20 mouse cellular contexts compared by ENCODE assay signal in genomic region chr7:101823758-101824630, GRCm38 (mm10). TPM values are rescaled to one million over a fixed set of nuclear protein-coding genes. Genes with fewer than 3 reads are reported as not detected.
A peak's percentile ranks its signal among the peaks of the same experiment; 100 is the strongest.
DNase-seq lines count a peak whose midpoint lies in the region; ATAC-seq and TF ChIP-seq lines count a peak whose summit lies in the region.
"Had no signal": no experiment of that assay in that cellular context is flagged by ENCODE, and none has a peak within 500 bp of the region (broad histone marks: within the 10 kb centered on the region; RNA-seq: fewer than 3 reads in every experiment).

No protein-coding gene starts in this region.

- ATAC-seq in kidney, embryonic 16.5 days (ENCODE audit: low FRiP score, low TSS enrichment): no peak
- no peak for ATAC-seq in megakaryocyte-erythroid progenitor cell, adult 5-6 weeks (replicated peaks; ENCODE audit: low FRiP score, low TSS enrichment, poor library complexity, severe bottlenecking)
- ATAC-seq: forebrain, postnatal 0 days had no signal

- DNase-seq in cerebellum, postnatal 10 days: peak; percentile 53 to 65
- DNase-seq in cerebellum, adult 11-12 months: no peak
- peak; percentile 79 for DNase-seq in kidney, adult 11 months
- peak; percentile 61 for DNase-seq in kidney, postnatal 14 days
- no peak for DNase-seq in left cerebral cortex, adult 11 months (ENCODE audit: low spot score)
- DNase-seq: cerebellum, postnatal 25 days; forebrain, postnatal 0 days; gastrocnemius, postnatal 25 days; layer of hippocampus, postnatal 36 days; right cerebral cortex, adult 18-20 months had no signal

- H3K4me3 ChIP-seq in kidney, embryonic 16.5 days (ENCODE audit: low read length): no peak overlapping the region
- H3K4me3 ChIP-seq in E14TG2a.4 (replicated peaks; ENCODE audit: low read length): peak overlapping the region; percentile 78
- H3K4me3 ChIP-seq: embryonic facial prominence, embryonic 13.5 days; midbrain, embryonic 12.5 days; neural tube, embryonic 13.5 days had no signal

- peaks cover 58% of the 10 kb centered on the region for H3K36me3 ChIP-seq in kidney, embryonic 16.5 days (ENCODE audit: insufficient read depth, low read length)
- peaks cover 56% of the 10 kb centered on the region for H3K36me3 ChIP-seq in E14TG2a.4 (ENCODE audit: insufficient read depth, low read length)

- no peak overlapping the region for H3K27ac ChIP-seq in kidney, embryonic 16.5 days (ENCODE audit: low read length)
- H3K27ac ChIP-seq: embryonic facial prominence, embryonic 13.5 days; midbrain, embryonic 12.5 days; neural tube, embryonic 13.5 days had no signal

- WGBS in kidney, embryonic 16.5 days: 74% methylated on average over 18 of the region's 18 CpGs

- H3K4me1 ChIP-seq in kidney, embryonic 16.5 days (ENCODE audit: insufficient read depth, low read length): peaks cover 24% of the 10 kb centered on the region
- peaks cover 46% of the 10 kb centered on the region for H3K4me1 ChIP-seq in E14TG2a.4 (replicated peaks; ENCODE audit: low read depth, low read length)

- peaks cover 34% of the 10 kb centered on the region for H3K27me3 ChIP-seq in kidney, embryonic 16.5 days (ENCODE audit: insufficient read depth, low read length)
- H3K27me3 ChIP-seq in E14TG2a.4 (ENCODE audit: insufficient read depth, low read length): peaks cover 30% of the 10 kb centered on the region

- H3K9ac ChIP-seq in kidney, embryonic 16.5 days (replicated peaks; ENCODE audit: low read length): no peak overlapping the region
- H3K9ac ChIP-seq: embryonic facial prominence, embryonic 13.5 days; forebrain, postnatal 0 days; midbrain, embryonic 12.5 days; neural tube, embryonic 13.5 days had no signal

- no peak for TF ChIP-seq CTCF in E14TG2a.4 (conservative IDR thresholded peaks at IDR 0.05; ENCODE audit: low read length)

- H3K9me3 ChIP-seq in kidney, embryonic 16.5 days (ENCODE audit: low read length): no peaks in the 10 kb centered on the region
- no peaks in the 10 kb centered on the region for H3K9me3 ChIP-seq in E14TG2a.4 (ENCODE audit: low read length)
- H3K9me3 ChIP-seq: embryonic facial prominence, embryonic 13.5 days; midbrain, embryonic 12.5 days; neural tube, embryonic 13.5 days had no signal

- H3K4me2 ChIP-seq in kidney, embryonic 16.5 days (replicated peaks; ENCODE audit: low read depth, low read length): no peak overlapping the region
- H3K4me2 ChIP-seq: embryonic facial prominence, embryonic 13.5 days; midbrain, embryonic 12.5 days had no signal

RNA-seq across cellular contexts. Expression of gene Phox2a, which starts 5.9 kb away (rescaled TPM):
- polyA plus RNA-seq in kidney, embryonic 16.5 days (2015; fragmentation: Nextera tagmentation; extraction: Ambion mirVana): 0.19 and 0.75 TPM in 2 replicates
- not detected in 2 replicates for total RNA-seq in megakaryocyte-erythroid progenitor cell, adult 5-6 weeks (2014; fragmentation: Nextera tagmentation)
- not detected in 2 replicates for total RNA-seq in megakaryocyte-erythroid progenitor cell, adult 5-6 weeks (2017)
- total RNA-seq: forebrain, postnatal 0 days; gastrocnemius, postnatal 25 days; hematopoietic stem cell, adult 5-6 weeks; layer of hippocampus, postnatal 36 days; MEL had no signal
- polyA plus RNA-seq: embryonic facial prominence, embryonic 13.5 days; forebrain, postnatal 0 days; lung, postnatal 0 days; thymus, postnatal 0 days had no signal

RNA-seq across cellular contexts. Expression of gene Inppl1, which starts 14.0 kb away (rescaled TPM):
- polyA plus RNA-seq in kidney, embryonic 16.5 days (2015; fragmentation: Nextera tagmentation; extraction: Ambion mirVana): 44.2 and 55.6 TPM in 2 replicates
- total RNA-seq in megakaryocyte-erythroid progenitor cell, adult 5-6 weeks (2014; fragmentation: Nextera tagmentation): 2.1 and 4.6 TPM in 2 replicates
- total RNA-seq in megakaryocyte-erythroid progenitor cell, adult 5-6 weeks (2017): 3.5 and 10.2 TPM in 2 replicates

RNA-seq across cellular contexts. Expression of gene Folr2, which starts 33.0 kb away (rescaled TPM):
- polyA plus RNA-seq in kidney, embryonic 16.5 days (2015; fragmentation: Nextera tagmentation; extraction: Ambion mirVana): 1.3 and 1.9 TPM in 2 replicates
- total RNA-seq in megakaryocyte-erythroid progenitor cell, adult 5-6 weeks (2014; fragmentation: Nextera tagmentation): not detected in 2 replicates
- not detected in 2 replicates for total RNA-seq in megakaryocyte-erythroid progenitor cell, adult 5-6 weeks (2017)
- total RNA-seq: hematopoietic stem cell, adult 5-6 weeks; layer of hippocampus, postnatal 36 days; MEL had no signal

RNA-seq across cellular contexts. Expression of gene Anapc15, which starts 39.5 kb away (rescaled TPM):
- polyA plus RNA-seq in kidney, embryonic 16.5 days (2015; fragmentation: Nextera tagmentation; extraction: Ambion mirVana): 76.3 and 77.8 TPM in 2 replicates
- total RNA-seq in megakaryocyte-erythroid progenitor cell, adult 5-6 weeks (2014; fragmentation: Nextera tagmentation): 131 and 132 TPM in 2 replicates
- 85.3 and 93.1 TPM in 2 replicates for total RNA-seq in megakaryocyte-erythroid progenitor cell, adult 5-6 weeks (2017)

RNA-seq across cellular contexts. Expression of gene Folr1, which starts 46.6 kb away (rescaled TPM):
- polyA plus RNA-seq in kidney, embryonic 16.5 days (2015; fragmentation: Nextera tagmentation; extraction: Ambion mirVana): 82.5 and 98.0 TPM in 2 replicates
- total RNA-seq in megakaryocyte-erythroid progenitor cell, adult 5-6 weeks (2014; fragmentation: Nextera tagmentation): 1.3 TPM in 1 of 2 replicates, not detected in the other
- total RNA-seq in megakaryocyte-erythroid progenitor cell, adult 5-6 weeks (2017): not detected in 2 replicates
- total RNA-seq: hematopoietic stem cell, adult 5-6 weeks had no signal

Comparison
In these comparisons a context has a peak if more than half of its experiments do, and no peak if none do; other contexts are left out.
1. DNase-seq: peak in cerebellum, postnatal 10 days (2 of 2), kidney, adult 11 months (single experiment) and kidney, postnatal 14 days (single experiment); none in cerebellum, adult 11-12 months (single experiment) and left cerebral cortex, adult 11 months (single experiment).